Mouse (Mus musculus): ENCODE data around the gene Arsg. TPM values are rescaled to one million over a fixed set of nuclear protein-coding genes. Genes with fewer than 3 reads are reported as not detected.

The Arsg gene
- polyA plus RNA-seq, 1 experiment from 2014 or later = 1.5 TPM

Small RNAs within 50 kb of the gene (microRNA-seq; reads per million reads assigned to microRNA genes)
- gene Gm25540 = not detected

Other genes with a start within 250 kb of the Arsg start
- gene Rgs9, start 175.2 kb upstream of the Arsg start, polyA plus RNA-seq (2016; fragmentation: Nextera tagmentation; extraction: Ambion mirVana) = 1.8 TPM in 2 replicates
- gene Gna13, start 110.5 kb upstream of the Arsg start, polyA plus RNA-seq (2016; fragmentation: Nextera tagmentation; extraction: Ambion mirVana) = 18.3 and 18.5 TPM in 2 replicates
- not detected in 2 replicates for gene 9930022D16Rik, start 59.5 kb upstream of the Arsg start, polyA plus RNA-seq (2016; fragmentation: Nextera tagmentation; extraction: Ambion mirVana)
- 34.5 and 41.6 TPM in 2 replicates for gene Amz2, start 47.4 kb upstream of the Arsg start, polyA plus RNA-seq (2016; fragmentation: Nextera tagmentation; extraction: Ambion mirVana)
- 3.8 TPM in 2 replicates for gene Slc16a6, start 224 bp downstream of the Arsg start, polyA plus RNA-seq (2016; fragmentation: Nextera tagmentation; extraction: Ambion mirVana)
- gene Wipi1, start 138.6 kb downstream of the Arsg start, polyA plus RNA-seq (2016; fragmentation: Nextera tagmentation; extraction: Ambion mirVana) = 20.7 and 25.3 TPM in 2 replicates
- 328 and 349 TPM in 2 replicates for gene Prkar1a, start 176.0 kb downstream of the Arsg start, polyA plus RNA-seq (2016; fragmentation: Nextera tagmentation; extraction: Ambion mirVana)
- gene Fam20a, start 248.9 kb downstream of the Arsg start, polyA plus RNA-seq (2016; fragmentation: Nextera tagmentation; extraction: Ambion mirVana) = 0.69 and 1.1 TPM in 2 replicates

Measured in embryonic facial prominence, embryonic 10.5 days (tissue).